Mouse (Mus musculus) liver, embryonic 12.5 days (tissue): ENCODE measurements around the gene Lmtk3. TPM values are rescaled to one million over a fixed set of nuclear protein-coding genes. Genes with fewer than 3 reads are reported as not detected.

ENCODE experiments used
- ATAC-seq: fragments of 200-750 bp; cut with Nextera tagmentation; 2 replicates; pipeline ENCODE4 v1.8.0; 2017; ENCODE audit warnings: moderate number of reproducible peaks, mild to moderate bottlenecking, moderate library complexity
- H3K27ac ChIP-seq: fragments of 300-500 bp; sonication (generic); 2 replicates; pipeline ENCODE4 v1.5.1; 2016; ENCODE audit warnings: mild to moderate bottlenecking
- H3K27me3 ChIP-seq: fragments of 300-500 bp; sonication (generic); replicated peaks from 2 replicates; pipeline ENCODE4 v1.6.1; 2016; ENCODE audit warnings: mild to moderate bottlenecking, moderate library complexity
- H3K36me3 ChIP-seq: fragments of 300-500 bp; sonication (generic); 2 replicates; pipeline ENCODE4 v1.6.1; 2016; ENCODE audit warnings: mild to moderate bottlenecking, moderate library complexity
- H3K4me1 ChIP-seq: fragments of 300-500 bp; sonication (generic); 2 replicates; pipeline ENCODE4 v1.6.1; 2016
- H3K4me2 ChIP-seq: fragments of 300-500 bp; sonication (generic); 2 replicates; pipeline ENCODE4 v1.6.1; 2016; ENCODE audit warnings: mild to moderate bottlenecking, moderate library complexity
- H3K4me3 ChIP-seq: fragments of 300-500 bp; sonication (generic); 2 replicates; pipeline ENCODE4 v1.5.1; 2016; ENCODE audit warnings: mild to moderate bottlenecking, moderate library complexity
- H3K9ac ChIP-seq: fragments of 300-500 bp; sonication (generic); 2 replicates; pipeline ENCODE4 v1.6.1; 2016; ENCODE audit warnings: mild to moderate bottlenecking, moderate library complexity
- H3K9me3 ChIP-seq: fragments of 300-500 bp; sonication (generic); replicated peaks from 2 replicates; pipeline ENCODE4 v1.6.1; 2016; ENCODE audit warnings: mild to moderate bottlenecking, moderate library complexity
- WGBS: fragments of 180-500 bp; shearing (Covaris S2); methylation state at CpG from one replicate; pipeline ENCODE4 v1.1.7; 2016; ENCODE audit not compliant: insufficient replicate concordance; 5-methylcytosine and 5-hydroxymethylcytosine counted together
- polyA plus RNA-seq: library from polyadenylated mRNA; unstranded; fragments of >200 nt; fragmentation: Nextera tagmentation; extraction: Ambion mirVana; gene quantifications from 2 replicates; pipeline ENCODE4 v1.2.1, GENCODE M21; 2016

The Lmtk3 gene
- 0.10 and 0.32 TPM in 2 replicates for polyA plus RNA-seq

DNA sequence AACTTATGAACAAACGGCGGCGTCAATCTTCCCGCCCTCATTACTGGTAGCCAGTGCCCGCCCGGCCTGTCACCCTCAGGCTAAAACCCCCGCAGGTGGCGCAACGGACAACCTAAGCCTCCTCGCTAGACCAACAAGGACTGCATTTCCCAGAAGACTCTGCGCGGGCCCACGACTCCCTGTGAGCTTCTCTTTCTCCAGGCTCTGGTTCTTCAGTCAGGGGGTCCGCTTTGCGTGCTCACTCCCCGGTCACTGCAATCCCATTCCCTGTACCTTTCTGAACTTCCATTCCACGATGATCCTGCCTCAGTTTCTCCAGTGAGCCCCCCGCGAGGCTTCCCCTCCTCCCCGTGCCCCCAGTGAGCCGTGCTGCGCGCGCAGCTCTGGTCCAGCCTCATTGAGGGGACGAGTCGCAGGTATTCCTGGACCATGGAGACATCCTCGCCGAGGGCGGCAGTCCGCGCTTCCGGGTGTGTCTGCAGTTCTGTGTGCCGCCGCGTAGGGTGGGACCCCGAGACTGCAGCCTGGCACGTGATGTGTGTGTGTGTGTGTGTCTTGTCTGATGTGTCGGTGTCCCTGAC is at the start of gene Lmtk3:
Gene Lmtk3 (plus strand): TSS at position 228 of the 581 bp plus-strand sequence.
- H3K27me3 ChIP-seq: peaks cover 94% of the 10 kb centered on the region

DNA sequence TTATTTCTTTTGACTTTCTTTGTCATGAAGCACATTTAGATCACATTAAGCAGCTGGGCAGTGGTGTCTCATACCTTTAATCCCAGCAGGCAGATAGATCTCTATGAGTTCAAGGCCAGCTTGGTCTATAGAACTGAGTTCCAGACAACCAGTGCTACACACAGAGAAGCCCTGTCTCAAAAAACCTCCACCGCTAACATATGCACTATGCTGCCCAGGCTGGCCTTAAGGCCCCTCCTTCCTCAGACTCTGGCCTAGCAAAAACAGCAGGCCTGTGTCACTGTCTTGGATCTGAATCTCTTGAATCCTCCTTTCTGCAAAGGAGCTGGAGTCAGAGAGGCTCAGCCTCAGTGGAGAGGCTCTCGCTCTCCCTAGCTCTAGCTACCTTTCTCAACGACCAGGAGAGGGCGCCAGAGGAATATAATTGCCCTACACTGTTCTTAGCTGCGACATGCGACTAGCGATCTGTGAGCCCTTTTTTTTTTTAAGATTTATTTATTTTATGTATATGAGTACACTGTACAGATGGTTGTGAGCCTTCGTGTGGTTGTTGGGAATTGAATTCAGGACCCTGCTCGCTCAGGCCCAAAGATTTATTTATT is 44.3 kb upstream of the Lmtk3 start:
- Histone ChIP-seq H3K4me3 (no peak overlapping the region), H3K27me3 (peaks cover 26% of the 10 kb centered on the region; the same call in 1 of the 2 replicates), H3K9ac (no peak overlapping the region), H3K9me3 (no peaks in the 10 kb centered on the region), H3K36me3 (no peaks in the 10 kb centered on the region), H3K4me2 (no peak overlapping the region), H3K4me1 (peaks cover 17% of the 10 kb centered on the region), H3K27ac (no peak overlapping the region)
- ATAC-seq: no peak
- 6% methylated on average over 9 of the region's 9 CpGs for WGBS

More for the DNA sequence above, at the start of gene Lmtk3:
- under 1% methylated on average over 38 of the region's 38 CpGs for WGBS
- no peaks in the 10 kb centered on the region for H3K9me3 ChIP-seq
- peak within 1 kb of the TSS; percentile 58 for H3K4me3 ChIP-seq
- H3K27ac ChIP-seq: no peak within 1 kb of the TSS
- H3K4me1 ChIP-seq: peaks cover 47% of the 10 kb centered on the region
- ATAC-seq: peak; percentile 23; the same call in 1 of the 2 replicates
- H3K4me2 ChIP-seq: peak within 1 kb of the TSS; percentile 75
- H3K9ac ChIP-seq: peak within 1 kb of the TSS; percentile 51
- no peaks in the 10 kb centered on the region for H3K36me3 ChIP-seq

DNA sequence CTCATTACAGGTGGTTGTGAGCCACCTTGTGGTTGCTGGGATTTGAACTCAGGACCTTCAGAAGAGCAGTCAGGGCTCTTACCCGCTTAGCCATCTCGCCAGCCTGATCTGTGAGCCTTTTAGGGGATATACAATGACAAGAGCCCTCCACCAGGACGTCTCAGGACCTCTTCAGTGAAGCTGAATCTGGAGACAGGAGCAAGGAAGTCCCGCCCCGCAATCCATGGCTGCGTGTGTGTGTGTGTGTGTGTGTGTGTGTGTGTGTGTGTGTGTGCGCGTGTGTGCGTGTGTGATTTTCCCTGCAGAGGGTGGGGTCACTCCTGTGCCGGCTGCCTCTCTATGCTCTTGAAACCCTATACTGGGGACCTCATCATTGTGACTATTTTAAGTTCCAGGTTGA is 43.7 kb upstream of the Lmtk3 start:
- Histone ChIP-seq H3K27ac (no peak overlapping the region), H3K4me2 (no peak overlapping the region), H3K27me3 (peaks cover 26% of the 10 kb centered on the region; the same call in 1 of the 2 replicates), H3K4me3 (no peak overlapping the region), H3K9ac (no peak overlapping the region), H3K36me3 (no peaks in the 10 kb centered on the region), H3K4me1 (peaks cover 17% of the 10 kb centered on the region), H3K9me3 (no peaks in the 10 kb centered on the region)
- WGBS: 60% methylated on average over 10 of the region's 10 CpGs
- no peak for ATAC-seq

DNA sequence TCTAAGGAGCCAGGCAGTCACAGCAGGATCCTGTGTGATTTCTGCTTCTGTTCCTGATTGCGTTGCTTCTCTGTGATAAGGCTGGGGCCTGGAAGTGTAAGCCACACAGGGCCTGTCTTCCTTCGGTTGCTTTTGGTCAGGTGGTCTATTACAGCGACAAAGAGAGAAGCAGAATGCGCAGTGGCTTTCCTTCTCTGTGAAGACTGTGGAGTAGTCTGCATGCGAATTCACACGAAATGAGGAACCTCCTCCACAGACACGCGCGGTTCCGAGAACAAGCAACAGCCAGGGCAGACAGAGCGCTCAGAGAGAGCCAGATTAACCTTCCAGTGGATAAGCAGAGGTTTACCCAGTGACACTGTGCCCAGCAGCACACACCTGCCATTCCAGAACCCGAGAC is 42.2 kb upstream of the Lmtk3 start:
- peaks cover 31% of the 10 kb centered on the region for H3K27me3 ChIP-seq
- H3K9ac ChIP-seq: no peak overlapping the region
- peaks cover 17% of the 10 kb centered on the region for H3K4me1 ChIP-seq
- H3K36me3 ChIP-seq: no peaks in the 10 kb centered on the region
- H3K4me3 ChIP-seq: no peak overlapping the region; the same call in 1 of the 2 replicates
- peak overlapping the region; percentile 52 for H3K4me2 ChIP-seq
- 39% methylated on average over 12 of the region's 12 CpGs for WGBS
- ATAC-seq: no peak
- H3K27ac ChIP-seq: no peak overlapping the region
- no peaks in the 10 kb centered on the region for H3K9me3 ChIP-seq

DNA sequence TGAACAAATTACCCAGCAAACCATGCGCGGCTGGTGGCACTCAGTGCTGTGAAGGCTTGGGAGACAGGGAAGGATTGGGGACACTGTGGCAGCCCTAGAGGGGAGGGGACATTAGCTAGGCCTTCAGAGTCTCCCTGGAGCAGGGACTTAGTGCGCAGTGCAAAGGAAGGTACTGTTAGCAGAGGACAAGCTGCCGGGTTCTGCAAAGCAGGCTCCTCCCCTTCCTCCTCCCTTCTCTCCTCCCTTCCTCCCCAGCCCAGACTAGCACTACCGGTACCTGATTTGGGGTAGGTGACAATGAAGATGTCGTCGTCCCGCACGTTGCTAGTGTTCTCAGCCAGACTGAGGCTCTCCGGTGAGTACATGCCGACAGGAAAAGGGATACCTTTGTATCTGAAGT is 41.8 kb upstream of the Lmtk3 start:
- no peak; the same call in 1 of the 2 replicates for ATAC-seq
- Histone ChIP-seq H3K4me2 (peak overlapping the region; percentile 52), H3K27ac (no peak overlapping the region), H3K36me3 (no peaks in the 10 kb centered on the region), H3K9me3 (0 out of 2 replicates have a peak, but pooled peaks cover 3% of the 10 kb centered on the region), H3K27me3 (peaks cover 31% of the 10 kb centered on the region), H3K9ac (no peak overlapping the region), H3K4me3 (peak overlapping the region; percentile 22; the same call in 1 of the 2 replicates), H3K4me1 (peaks cover 17% of the 10 kb centered on the region)
- WGBS: 28% methylated on average over 11 of the region's 11 CpGs

DNA sequence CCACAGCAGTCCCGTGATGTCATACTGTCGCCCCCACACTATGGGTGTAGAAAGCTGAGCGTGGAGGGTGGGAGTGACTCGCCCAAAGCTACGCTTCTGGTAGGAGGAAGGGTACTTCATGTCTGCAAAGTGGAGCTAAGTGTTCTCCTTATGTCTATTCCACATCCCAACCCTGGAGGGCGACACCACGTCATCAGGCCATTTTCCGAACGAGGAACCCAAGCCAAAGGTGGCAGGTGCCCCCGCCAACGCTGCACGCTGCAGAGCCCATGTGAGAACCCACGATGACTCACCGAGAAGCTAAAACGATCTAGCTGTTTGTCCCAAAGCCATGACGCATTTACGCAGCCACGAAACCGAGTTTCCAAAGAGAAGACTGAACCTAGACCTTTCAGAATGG is 41.2 kb upstream of the Lmtk3 start:
- ATAC-seq: no peak
- 0 out of 2 replicates have a peak, but pooled peaks cover 4% of the 10 kb centered on the region for H3K9me3 ChIP-seq
- no peaks in the 10 kb centered on the region for H3K36me3 ChIP-seq
- H3K9ac ChIP-seq: no peak overlapping the region
- H3K27me3 ChIP-seq: peaks cover 31% of the 10 kb centered on the region
- peaks cover 17% of the 10 kb centered on the region for H3K4me1 ChIP-seq
- WGBS: 29% methylated on average over 19 of the region's 19 CpGs
- H3K27ac ChIP-seq: no peak overlapping the region
- H3K4me3 ChIP-seq: peak overlapping the region; percentile 22; the same call in 1 of the 2 replicates
- peak overlapping the region; percentile 52 for H3K4me2 ChIP-seq

DNA sequence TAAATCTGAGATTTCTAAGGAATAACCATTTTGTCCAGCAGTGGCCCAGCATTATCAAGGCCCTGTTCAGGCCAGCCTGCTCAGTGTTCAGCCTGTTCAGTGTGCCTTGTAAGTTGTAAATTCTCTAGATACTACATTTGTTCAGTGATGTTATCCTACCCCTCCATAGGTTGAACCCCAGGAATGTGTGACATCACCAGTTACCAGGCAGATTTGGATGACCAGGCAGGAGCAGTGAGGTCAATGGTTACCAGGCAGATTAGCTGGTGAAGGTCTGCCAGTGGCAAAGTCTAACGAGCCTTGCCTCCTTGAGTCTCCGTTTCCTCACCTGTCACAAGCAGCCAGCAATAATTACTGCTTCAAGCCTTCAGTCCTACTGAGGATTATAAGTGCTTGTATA is 39.2 kb upstream of the Lmtk3 start:
- 51% methylated on average over 2 of the region's 2 CpGs for WGBS
- no peaks in the 10 kb centered on the region for H3K36me3 ChIP-seq
- no peak overlapping the region for H3K4me2 ChIP-seq
- no peak overlapping the region for H3K9ac ChIP-seq
- H3K4me3 ChIP-seq: no peak overlapping the region
- H3K27me3 ChIP-seq: peaks cover 27% of the 10 kb centered on the region
- H3K27ac ChIP-seq: no peak overlapping the region
- H3K9me3 ChIP-seq: 0 out of 2 replicates have a peak, but pooled peaks cover 4% of the 10 kb centered on the region
- no peak for ATAC-seq
- peaks cover 19% of the 10 kb centered on the region for H3K4me1 ChIP-seq

DNA sequence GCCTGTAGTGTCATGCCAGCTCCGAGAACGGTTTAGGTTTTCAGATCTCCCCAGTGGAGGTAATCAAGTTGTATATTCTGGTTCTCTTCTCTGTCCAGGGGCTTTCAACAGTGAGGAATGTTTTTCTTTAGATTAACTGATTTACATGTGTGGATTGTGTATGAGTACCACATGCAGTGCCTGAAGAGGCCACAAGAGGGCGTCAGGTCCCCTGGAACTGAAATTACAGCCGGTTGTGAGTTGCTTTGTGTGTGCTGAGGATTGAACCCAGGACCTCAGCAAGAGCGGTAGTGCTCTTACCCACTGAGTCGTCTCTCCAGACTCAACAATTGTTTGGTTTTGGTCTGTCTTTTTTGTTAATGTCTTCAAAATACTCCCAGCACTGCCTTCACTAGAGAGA is 37.0 kb upstream of the Lmtk3 start:
- Histone ChIP-seq H3K4me2 (no peak overlapping the region), H3K9me3 (0 out of 2 replicates have a peak, but pooled peaks cover 4% of the 10 kb centered on the region), H3K27ac (no peak overlapping the region), H3K4me1 (peaks cover 17% of the 10 kb centered on the region), H3K9ac (no peak overlapping the region), H3K36me3 (no peaks in the 10 kb centered on the region), H3K4me3 (no peak overlapping the region), H3K27me3 (peaks cover 19% of the 10 kb centered on the region)
- 57% methylated on average over 6 of the region's 6 CpGs for WGBS
- no peak for ATAC-seq

DNA sequence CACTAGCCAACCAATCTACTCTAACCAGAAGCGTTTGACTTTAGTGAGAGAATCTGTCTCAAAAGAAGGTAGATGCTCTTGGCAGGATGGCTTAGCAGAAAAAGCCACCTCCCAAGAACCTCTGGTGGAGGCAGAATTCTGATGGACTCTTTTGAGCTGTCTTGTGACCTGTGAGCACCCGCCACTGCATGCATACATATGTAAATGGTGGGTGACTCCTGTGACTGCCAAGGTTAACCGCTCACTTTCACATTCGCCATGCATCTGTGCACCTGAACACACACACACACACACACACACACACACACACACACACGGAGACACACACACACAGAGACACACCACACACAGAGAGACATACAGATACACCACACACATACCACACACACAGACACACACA is 36.1 kb upstream of the Lmtk3 start:
- Histone ChIP-seq H3K4me2 (no peak overlapping the region), H3K9me3 (0 out of 2 replicates have a peak, but pooled peaks cover 4% of the 10 kb centered on the region)

DNA sequence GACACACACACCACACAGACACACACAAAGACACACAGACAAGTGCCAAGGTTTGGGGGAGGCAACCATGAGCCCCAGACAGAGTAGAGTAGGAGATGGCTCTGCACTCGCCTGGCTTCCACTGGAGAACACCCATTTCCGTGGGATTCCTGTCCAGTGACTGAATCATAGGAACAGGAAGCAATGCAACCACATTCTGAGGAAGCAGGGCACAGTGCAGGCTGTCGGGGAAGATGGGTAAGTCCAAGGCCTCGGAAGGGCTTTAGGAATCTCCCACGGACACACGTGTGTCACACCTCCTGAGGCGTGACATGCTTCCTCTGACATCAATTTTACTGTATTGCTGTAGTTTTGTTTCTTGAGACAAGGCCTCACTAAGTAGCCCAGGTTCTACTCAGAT is 35.4 kb upstream of the Lmtk3 start:
- H3K9ac ChIP-seq: no peak overlapping the region
- peaks cover 6% of the 10 kb centered on the region; the same call in 1 of the 2 replicates for H3K4me1 ChIP-seq
- no peak for ATAC-seq
- H3K27ac ChIP-seq: no peak overlapping the region
- H3K9me3 ChIP-seq: 0 out of 2 replicates have a peak, but pooled peaks cover 4% of the 10 kb centered on the region
- H3K36me3 ChIP-seq: no peaks in the 10 kb centered on the region
- no peak overlapping the region for H3K4me3 ChIP-seq
- H3K27me3 ChIP-seq: peaks cover 5% of the 10 kb centered on the region
- WGBS: 34% methylated on average over 7 of the region's 7 CpGs
- H3K4me2 ChIP-seq: no peak overlapping the region

More for the DNA sequence above, 36.1 kb upstream of the Lmtk3 start:
- no peak overlapping the region for H3K27ac ChIP-seq
- no peaks in the 10 kb centered on the region for H3K36me3 ChIP-seq
- H3K4me3 ChIP-seq: no peak overlapping the region
- no peak overlapping the region for H3K9ac ChIP-seq
- 77% methylated on average over 5 of the region's 5 CpGs for WGBS
- no peak for ATAC-seq
- peaks cover 11% of the 10 kb centered on the region for H3K27me3 ChIP-seq
- H3K4me1 ChIP-seq: peaks cover 8% of the 10 kb centered on the region; the same call in 1 of the 2 replicates

DNA sequence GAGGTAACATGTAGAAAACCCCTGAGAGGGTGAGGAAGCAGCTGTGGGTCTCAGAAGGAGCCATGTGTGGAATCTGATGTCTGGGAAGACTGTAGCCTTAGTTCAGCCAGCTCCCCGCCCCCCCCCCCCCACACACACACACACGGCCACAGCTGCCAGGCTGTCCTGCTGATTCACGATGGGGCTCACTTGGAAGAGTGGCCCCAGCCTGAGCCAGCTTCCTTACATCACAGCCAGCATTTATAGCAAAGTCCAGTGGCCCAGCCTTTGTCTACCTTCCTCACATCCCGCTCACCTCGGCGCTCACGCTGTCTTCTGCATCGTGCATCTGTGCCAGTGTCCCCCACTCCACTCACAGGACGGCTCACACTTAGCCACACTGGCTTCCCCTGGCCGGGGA is 34.1 kb upstream of the Lmtk3 start:
- Histone ChIP-seq H3K9me3 (0 out of 2 replicates have a peak, but pooled peaks cover 4% of the 10 kb centered on the region), H3K27me3 (peaks cover 5% of the 10 kb centered on the region), H3K9ac (no peak overlapping the region), H3K36me3 (no peaks in the 10 kb centered on the region), H3K4me2 (no peak overlapping the region), H3K4me1 (peaks cover 6% of the 10 kb centered on the region; the same call in 1 of the 2 replicates), H3K27ac (no peak overlapping the region), H3K4me3 (no peak overlapping the region)
- 45% methylated on average over 7 of the region's 10 CpGs for WGBS
- no peak for ATAC-seq

DNA sequence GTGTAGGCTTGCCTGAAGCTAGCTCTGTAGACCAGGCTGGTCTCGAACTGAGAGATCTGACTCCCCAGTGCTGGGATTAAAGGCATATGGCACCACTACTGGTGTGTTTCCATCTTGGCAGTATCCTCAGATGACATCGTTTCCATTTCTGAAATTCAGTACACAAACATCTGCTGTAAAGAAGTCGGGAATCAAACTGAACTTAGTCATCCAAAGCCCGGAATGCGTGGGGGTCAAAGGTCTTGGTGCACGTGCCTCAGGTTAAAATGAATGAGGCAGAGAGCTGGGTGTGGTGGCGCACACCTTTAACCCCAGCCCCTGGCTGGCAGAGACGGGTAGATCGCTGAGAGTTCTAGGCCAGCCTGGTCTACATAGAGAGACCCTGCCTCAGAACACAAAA is 33.4 kb upstream of the Lmtk3 start:
- no peak for ATAC-seq

More for the DNA sequence above, 33.4 kb upstream of the Lmtk3 start:
- Histone ChIP-seq H3K4me3 (no peak overlapping the region), H3K27ac (no peak overlapping the region), H3K9ac (no peak overlapping the region), H3K9me3 (0 out of 2 replicates have a peak, but pooled peaks cover 4% of the 10 kb centered on the region), H3K4me1 (peaks cover 6% of the 10 kb centered on the region; the same call in 1 of the 2 replicates), H3K4me2 (no peak overlapping the region), H3K36me3 (no peaks in the 10 kb centered on the region), H3K27me3 (peaks cover 5% of the 10 kb centered on the region)
- WGBS: 65% methylated on average over 9 of the region's 9 CpGs
